Mouse (Mus musculus): ENCODE data around the gene Gbp6.
"Not testable (repeated sequence)": the region's sequence is repeated elsewhere in the genome, so short reads cannot be mapped to it uniquely, and the experiment has no call there.

DNA sequence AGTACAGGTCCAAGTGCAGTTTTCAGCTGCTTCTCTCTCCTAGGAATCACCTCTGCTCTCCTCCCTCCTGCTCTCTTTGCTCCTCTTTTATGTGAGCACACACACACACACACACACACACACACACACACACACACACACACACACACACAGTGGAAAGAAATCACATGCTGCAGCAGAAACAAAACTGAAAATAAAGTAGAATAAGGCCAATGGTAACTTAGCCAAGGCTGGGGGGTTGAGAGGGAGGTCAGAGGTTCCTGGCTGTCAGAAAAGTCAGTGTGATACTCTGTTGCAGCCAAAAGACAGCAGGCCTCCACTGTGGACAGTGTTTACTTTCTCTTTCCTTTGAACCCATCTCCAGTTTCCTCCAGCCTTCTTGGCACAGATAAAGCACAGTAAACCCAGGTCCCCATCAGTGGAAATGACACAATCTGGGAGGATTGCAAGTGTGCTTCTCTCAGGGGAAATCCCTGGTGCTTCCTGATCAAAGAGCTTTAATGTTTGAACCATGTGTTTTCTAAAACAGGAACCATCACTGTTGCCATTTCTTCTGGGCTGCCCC lies 53.9 kb downstream of the Gbp6 start, which contains the start of gene Gbp10:
- not testable (repeated sequence) for TF ChIP-seq POLR2A (IDR thresholded peaks at IDR 0.05; ENCODE audit: extremely low read depth, insufficient read depth, low read length); CTCF (IDR thresholded peaks at IDR 0.05; ENCODE audit: low read depth, low read length)

Measured in liver, adult 2 months (tissue).